ENCODE assay signal across 31 mouse cellular contexts in genomic region chr9:102513578-102513977, GRCm38 (mm10). TPM values are rescaled to one million over a fixed set of nuclear protein-coding genes. Genes with fewer than 3 reads are reported as not detected.
DNase-seq lines count a peak whose midpoint lies in the region; ATAC-seq and TF ChIP-seq lines count a peak whose summit lies in the region.
"Had no signal": no experiment of that assay in that cellular context is flagged by ENCODE, and none has a peak within 500 bp of the region (broad histone marks: within the 10 kb centered on the region; RNA-seq: fewer than 3 reads in every experiment).

No protein-coding gene starts in this region.

- no peak for TF ChIP-seq EP300 in heart, postnatal 0 days (IDR thresholded peaks at IDR 0.05; ENCODE audit: low read depth)

- no peaks in the 10 kb centered on the region for H3K27me3 ChIP-seq in heart, postnatal 0 days (ENCODE audit: control insufficient read depth, insufficient read depth, low read length)
- H3K27me3 ChIP-seq in midbrain, embryonic 11.5 days (ENCODE audit: control insufficient read depth, insufficient read depth, low read length), result no peaks in the 10 kb centered on the region
- no peaks in the 10 kb centered on the region for H3K27me3 ChIP-seq in midbrain, embryonic 14.5 days (ENCODE audit: control insufficient read depth, insufficient read depth, low read length)
- H3K27me3 ChIP-seq: embryonic facial prominence, embryonic 15.5 days; lung, embryonic 15.5 days; neural tube, embryonic 15.5 days had no signal

- H3K4me1 ChIP-seq in heart, postnatal 0 days (ENCODE audit: control insufficient read depth, insufficient read depth), result peaks cover 8% of the 10 kb centered on the region
- no peaks in the 10 kb centered on the region for H3K4me1 ChIP-seq in midbrain, embryonic 11.5 days (ENCODE audit: control insufficient read depth, insufficient read depth, low read length)
- no peaks in the 10 kb centered on the region for H3K4me1 ChIP-seq in midbrain, embryonic 14.5 days (ENCODE audit: control insufficient read depth, insufficient read depth, low read length)
- H3K4me1 ChIP-seq: embryonic facial prominence, embryonic 10.5 days; embryonic facial prominence, embryonic 15.5 days; forebrain, embryonic 12.5 days; lung, embryonic 15.5 days; midbrain, embryonic 12.5 days; neural tube, embryonic 15.5 days had no signal

- no peak for ATAC-seq in heart, postnatal 0 days (ENCODE audit: insufficient read depth, low read depth)
- no peak for ATAC-seq in midbrain, embryonic 11.5 days (ENCODE audit: low FRiP score)
- ATAC-seq in midbrain, embryonic 14.5 days (ENCODE audit: low FRiP score, low TSS enrichment), result no peak
- ATAC-seq in CD4-positive, CD25-positive, alpha-beta regulatory T cell, adult 4 months, result no peak

- H3K4me2 ChIP-seq in heart, postnatal 0 days (ENCODE audit: low read depth, low read length), result no peak overlapping the region
- no peak overlapping the region for H3K4me2 ChIP-seq in midbrain, embryonic 11.5 days
- no peak overlapping the region for H3K4me2 ChIP-seq in midbrain, embryonic 14.5 days (ENCODE audit: low read length)
- H3K4me2 ChIP-seq: embryonic facial prominence, embryonic 15.5 days; forebrain, embryonic 12.5 days; heart, embryonic 11.5 days; hindbrain, embryonic 14.5 days; limb, embryonic 12.5 days; lung, embryonic 15.5 days; midbrain, embryonic 12.5 days; neural tube, embryonic 15.5 days had no signal

- DNase-seq in gastrocnemius, adult 18-20 months (ENCODE audit: low spot score), result peak; percentile 68
- DNase-seq in gastrocnemius, postnatal 10 days, result no peak
- no peak for DNase-seq in heart, postnatal 0 days (ENCODE audit: low spot score)
- no peak for DNase-seq in heart, postnatal 4 days
- peak; percentile 33 for DNase-seq in midbrain, embryonic 11.5 days (ENCODE audit: low spot score, missing footprints)
- DNase-seq in midbrain, embryonic 14.5 days, result no peak
- DNase-seq in skeletal muscle tissue, adult 2 months (ENCODE audit: low read depth, low spot score), result peak; percentile 86
- DNase-seq: adrenal gland, postnatal 25 days; cerebellum, adult 2 months; cerebellum, postnatal 14 days; kidney, adult 18-20 months; kidney, postnatal 4 days; layer of hippocampus, adult 9-11 months; right cerebral cortex, postnatal 25 days; thymus, adult 2 months; thymus, postnatal 4 days had no signal

- no peak overlapping the region for H3K27ac ChIP-seq in heart, postnatal 0 days (ENCODE audit: low read depth)
- H3K27ac ChIP-seq in midbrain, embryonic 11.5 days (ENCODE audit: low read depth, low read length), result no peak overlapping the region
- no peak overlapping the region for H3K27ac ChIP-seq in midbrain, embryonic 14.5 days (replicated peaks; ENCODE audit: low read depth, low read length)
- H3K27ac ChIP-seq: embryonic facial prominence, embryonic 10.5 days; embryonic facial prominence, embryonic 15.5 days; forebrain, embryonic 12.5 days; hindbrain, embryonic 14.5 days; kidney, postnatal 0 days; limb, embryonic 12.5 days; lung, embryonic 15.5 days; midbrain, embryonic 12.5 days; neural tube, embryonic 15.5 days had no signal

- TF ChIP-seq CTCF in heart, postnatal 0 days (IDR thresholded peaks at IDR 0.05; ENCODE audit: low read depth), result peak; percentile 29

- WGBS in heart, postnatal 0 days, result 75% methylated on average over 4 of the region's 4 CpGs
- WGBS in midbrain, embryonic 11.5 days, result 88% methylated on average over 4 of the region's 4 CpGs
- WGBS in midbrain, embryonic 14.5 days, result 85% methylated on average over 4 of the region's 4 CpGs

- H3K36me3 ChIP-seq in heart, postnatal 0 days (replicated peaks; ENCODE audit: control insufficient read depth, insufficient read depth, low read length), result no peaks in the 10 kb centered on the region; the same call in 1 of the 2 replicates
- H3K36me3 ChIP-seq in midbrain, embryonic 11.5 days (ENCODE audit: control insufficient read depth, insufficient read depth, low read length), result no peaks in the 10 kb centered on the region
- no peaks in the 10 kb centered on the region for H3K36me3 ChIP-seq in midbrain, embryonic 14.5 days (ENCODE audit: control insufficient read depth, insufficient read depth, low read length)
- H3K36me3 ChIP-seq: embryonic facial prominence, embryonic 10.5 days; embryonic facial prominence, embryonic 15.5 days; forebrain, embryonic 12.5 days; limb, embryonic 12.5 days; lung, embryonic 15.5 days; midbrain, embryonic 12.5 days; neural tube, embryonic 15.5 days had no signal

- no peak overlapping the region for H3K9ac ChIP-seq in heart, postnatal 0 days (replicated peaks; ENCODE audit: low read depth, low read length)
- no peak overlapping the region for H3K9ac ChIP-seq in midbrain, embryonic 11.5 days (ENCODE audit: low read length)
- H3K9ac ChIP-seq in midbrain, embryonic 14.5 days (replicated peaks; ENCODE audit: low read length), result no peak overlapping the region
- H3K9ac ChIP-seq: embryonic facial prominence, embryonic 15.5 days; forebrain, embryonic 12.5 days; hindbrain, embryonic 14.5 days; limb, embryonic 12.5 days; lung, embryonic 15.5 days; midbrain, embryonic 12.5 days; neural tube, embryonic 15.5 days had no signal

- H3K9me3 ChIP-seq in heart, postnatal 0 days (replicated peaks; ENCODE audit: control insufficient read depth, low read length), result no peaks in the 10 kb centered on the region
- no peaks in the 10 kb centered on the region for H3K9me3 ChIP-seq in midbrain, embryonic 11.5 days (ENCODE audit: control insufficient read depth, low read length)
- H3K9me3 ChIP-seq in midbrain, embryonic 14.5 days (ENCODE audit: control insufficient read depth, low read length), result no peaks in the 10 kb centered on the region
- H3K9me3 ChIP-seq: embryonic facial prominence, embryonic 10.5 days; embryonic facial prominence, embryonic 15.5 days; forebrain, embryonic 12.5 days; limb, embryonic 12.5 days; lung, embryonic 15.5 days; midbrain, embryonic 12.5 days; neural tube, embryonic 15.5 days had no signal

- no peak overlapping the region for H3K4me3 ChIP-seq in heart, postnatal 0 days (ENCODE audit: low read depth, low read length)
- H3K4me3 ChIP-seq in midbrain, embryonic 11.5 days (ENCODE audit: low read depth, low read length), result no peak overlapping the region
- no peak overlapping the region for H3K4me3 ChIP-seq in midbrain, embryonic 14.5 days (replicated peaks; ENCODE audit: low read depth, low read length)
- H3K4me3 ChIP-seq: embryonic facial prominence, embryonic 10.5 days; embryonic facial prominence, embryonic 15.5 days; forebrain, embryonic 12.5 days; limb, embryonic 12.5 days; lung, embryonic 15.5 days; midbrain, embryonic 12.5 days; neural tube, embryonic 15.5 days had no signal

RNA-seq across cellular contexts. Expression of gene Ky, which starts 8.0 kb away (rescaled TPM):
- 10 to 100 TPM; 71.6 to 73.7 TPM for total RNA-seq in gastrocnemius, adult 18-20 months (2021)
- 100 to 1,000 TPM; 133 to 138 TPM for total RNA-seq in gastrocnemius, postnatal 10 days (2021)
- 1.9 and 22.1 TPM in 2 replicates for total RNA-seq in heart, postnatal 0 days (2014; rRNA removed; ENCODE audit: low replicate concordance)
- 1.8 and 2.1 TPM in 2 replicates for polyA plus RNA-seq in heart, postnatal 0 days (2015; fragmentation: Nextera tagmentation; extraction: Ambion mirVana)
- 10 to 100 TPM in 1 of 2 experiments, 1 to 10 TPM in 1; 9.3 to 10.4 TPM for total RNA-seq in heart, postnatal 4 days (2021)
- polyA plus RNA-seq in midbrain, embryonic 11.5 days (2014; fragmentation: Nextera tagmentation; extraction: Ambion mirVana), result 0.18 and 0.44 TPM in 2 replicates
- polyA plus RNA-seq in midbrain, embryonic 14.5 days (2014; fragmentation: Nextera tagmentation; extraction: Ambion mirVana), result 0.54 and 0.72 TPM in 2 replicates
- polyA plus RNA-seq in CD4-positive, CD25-positive, alpha-beta regulatory T cell, adult 4 months (2017; shearing (Covaris generic)), result under 1 TPM; 0.31 to 0.46 TPM
- total RNA-seq: granulocyte monocyte progenitor cell, adult 5-6 weeks; hematopoietic stem cell, adult 5-6 weeks; megakaryocyte, adult 5-6 weeks had no signal
- polyA plus RNA-seq: liver, adult 2 months had no signal

Comparison
In these comparisons a context has a peak if more than half of its experiments do, and no peak if none do; other contexts are left out.
1. DNase-seq: peak in gastrocnemius, adult 18-20 months (single experiment), midbrain, embryonic 11.5 days (single experiment) and skeletal muscle tissue, adult 2 months (single experiment); none in gastrocnemius, postnatal 10 days (single experiment), heart, postnatal 0 days (single experiment), heart, postnatal 4 days (single experiment) and midbrain, embryonic 14.5 days (single experiment).